Mouse (Mus musculus) liver, postnatal 0 days (tissue): ENCODE results near the gene Gm20388. TPM values are rescaled to one million over a fixed set of nuclear protein-coding genes. Genes with fewer than 3 reads are reported as not detected.

Experiments
- ATAC-seq: fragments of 200-750 bp; cut with Nextera tagmentation; 2 replicates; pipeline ENCODE4 v1.8.0; 2017; ENCODE audit warnings: mild to moderate bottlenecking, moderate library complexity
- DNase-seq: peaks from one replicate; pipeline ENCODE4 v3.0.0-alpha.2; 2016
- H3K27ac ChIP-seq: fragments of 300-500 bp; sonication (generic); 2 replicates; pipeline ENCODE4 v1.5.1; 2014; ENCODE audit warnings: antibody characterized with exemption, moderate library complexity, mild to moderate bottlenecking, low read depth
- H3K27me3 ChIP-seq: fragments of 300-500 bp; sonication (generic); 2 replicates; pipeline ENCODE4 v1.6.1; 2014; ENCODE audit warnings: low read length, control low read depth, mixed read lengths; ENCODE audit not compliant: insufficient read depth
- H3K36me3 ChIP-seq: fragments of 300-500 bp; sonication (generic); replicated peaks from 2 replicates; pipeline ENCODE4 v1.6.1; 2014; ENCODE audit warnings: mild to moderate bottlenecking, control low read depth, low read length, moderate library complexity, mixed read lengths; ENCODE audit not compliant: insufficient read depth
- H3K4me1 ChIP-seq: fragments of 300-500 bp; sonication (generic); 2 replicates; pipeline ENCODE4 v1.6.1; 2014; ENCODE audit warnings: antibody characterized with exemption, mild to moderate bottlenecking, control low read depth; ENCODE audit not compliant: insufficient read depth
- H3K4me2 ChIP-seq: fragments of 300-500 bp; sonication (generic); 2 replicates; pipeline ENCODE4 v1.6.1; 2014; ENCODE audit warnings: low read depth, mild to moderate bottlenecking, low read length, moderate library complexity, mixed read lengths
- H3K4me3 ChIP-seq: fragments of 300-500 bp; sonication (generic); 2 replicates; pipeline ENCODE4 v1.5.1; 2014; ENCODE audit warnings: low read depth, low read length
- H3K9ac ChIP-seq: fragments of 300-500 bp; sonication (generic); replicated peaks from 2 replicates; pipeline ENCODE4 v1.6.1; 2014; ENCODE audit warnings: mild to moderate bottlenecking, moderate library complexity
- H3K9me3 ChIP-seq: fragments of 300-500 bp; sonication (generic); 2 replicates; pipeline ENCODE4 v1.6.1; 2016; ENCODE audit warnings: mild to moderate bottlenecking, control low read depth, low read length, mixed read lengths
- CTCF ChIP-seq: sonication (generic); IDR thresholded peaks from 2 replicates; pipeline ENCODE4 v1.5.1; 2016; ENCODE audit warnings: antibody characterized with exemption, low read depth
- EP300 ChIP-seq: IDR thresholded peaks from 2 replicates; pipeline ENCODE4 v1.6.1; 2016; ENCODE audit warnings: antibody characterized with exemption, low read depth, mild to moderate bottlenecking
- WGBS: fragments of 180-500 bp; shearing (Covaris S2); extraction: QIAGEN DNeasy Blood & Tissue Kit; methylation state at CpG from one replicate; pipeline ENCODE4 v1.1.7; 2014; ENCODE audit not compliant: insufficient replicate concordance; 5-methylcytosine and 5-hydroxymethylcytosine counted together
- polyA plus RNA-seq: library from polyadenylated mRNA; unstranded; fragments of >200 nt; fragmentation: Nextera tagmentation; extraction: Ambion mirVana; gene quantifications from 2 replicates; pipeline ENCODE4 v1.2.1, GENCODE M21; 2015

Gm20388 gene
- polyA plus RNA-seq, 1 experiment from 2014 or later, result not detected

GRCm38 (mm10) chr8:120724816-120725575, 814.4 kb downstream of the Gm20388 start:
- Histone ChIP-seq H3K4me3 (no peak overlapping the region), H3K9me3 (0 out of 2 replicates have a peak, but pooled peaks cover 3% of the 10 kb centered on the region), H3K9ac (no peak overlapping the region), H3K27ac (peak overlapping the region; percentile 25; the same call in 1 of the 2 replicates), H3K36me3 (no peaks in the 10 kb centered on the region), H3K4me1 (peaks cover 13% of the 10 kb centered on the region; the same call in 1 of the 2 replicates), H3K27me3 (no peaks in the 10 kb centered on the region), H3K4me2 (no peak overlapping the region)
- TF ChIP-seq EP300 (no peak), CTCF (no peak)
- 39% methylated on average over 17 of the region's 17 CpGs for WGBS
- ATAC-seq (peak; percentile 59), DNase-seq (no peak)

DNA sequence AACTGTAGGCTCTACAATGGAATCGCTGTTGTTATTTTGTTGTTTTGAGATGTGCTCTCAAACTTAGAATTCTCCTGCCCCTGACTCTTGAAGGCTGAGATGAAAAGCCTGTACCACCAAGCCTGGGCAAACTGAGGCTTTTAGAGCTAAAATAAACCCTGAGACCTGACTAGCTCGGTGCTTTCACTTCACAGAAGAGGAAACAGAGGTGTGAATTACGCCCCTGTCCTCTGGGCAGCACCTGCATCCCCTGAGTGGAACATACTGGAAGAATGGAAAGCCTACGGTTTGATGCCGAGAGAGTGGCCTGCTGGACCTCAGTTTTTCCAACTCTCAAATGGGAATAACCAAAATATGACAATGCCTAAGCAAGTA, 814.9 kb downstream of the Gm20388 start:
- no peak overlapping the region for H3K4me3 ChIP-seq
- H3K36me3 ChIP-seq, result no peaks in the 10 kb centered on the region
- DNase-seq (no peak), ATAC-seq (no peak)
- no peaks in the 10 kb centered on the region for H3K27me3 ChIP-seq
- peaks cover 16% of the 10 kb centered on the region; the same call in 1 of the 2 replicates for H3K4me1 ChIP-seq
- TF ChIP-seq CTCF, result no peak
- TF ChIP-seq EP300, result no peak
- peak overlapping the region; percentile 46 for H3K27ac ChIP-seq
- 57% methylated on average over 5 of the region's 5 CpGs for WGBS
- H3K9ac ChIP-seq, result no peak overlapping the region
- H3K9me3 ChIP-seq, result 0 out of 2 replicates have a peak, but pooled peaks cover 3% of the 10 kb centered on the region
- no peak overlapping the region for H3K4me2 ChIP-seq

- H3K27ac ChIP-seq, result peak overlapping the region; percentile 46
- 0 out of 2 replicates have a peak, but pooled peaks cover 3% of the 10 kb centered on the region for H3K9me3 ChIP-seq
These were observed 815.4 kb downstream of the Gm20388 start for GRCm38 (mm10) chr8:120726051-120726450.

DNA sequence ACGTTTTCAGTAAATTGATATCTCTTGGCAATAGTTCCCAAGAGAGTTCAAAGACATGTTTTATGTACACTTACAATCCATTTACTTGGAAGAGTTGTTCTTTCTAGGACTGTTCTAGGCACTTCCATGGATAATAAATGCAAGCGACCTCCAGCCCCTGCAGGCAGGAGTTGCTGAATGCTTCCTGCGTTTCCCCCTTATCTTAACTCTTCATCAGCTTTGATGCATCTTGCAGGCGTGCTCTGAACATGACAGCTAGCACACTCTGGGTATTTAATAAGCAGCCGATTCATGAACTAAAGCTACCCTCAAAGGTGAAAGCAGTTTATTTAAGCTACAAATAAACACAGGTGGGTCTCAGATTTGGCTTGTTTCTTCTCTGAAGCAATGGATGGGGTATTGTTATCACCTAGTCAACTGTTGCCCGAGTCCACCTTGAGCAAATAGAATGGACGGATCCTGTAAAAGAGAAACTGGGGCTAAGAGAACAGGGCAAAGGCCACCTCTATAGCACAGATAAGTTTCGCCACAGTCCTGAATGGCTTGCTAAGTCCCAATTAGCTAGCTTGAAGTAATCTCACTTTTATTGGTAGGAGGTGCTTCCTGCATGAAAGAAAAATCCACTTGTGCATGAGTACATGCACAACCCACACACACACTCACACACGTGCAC, 818.0 kb downstream of the Gm20388 start:
- no peak for TF ChIP-seq EP300
- no peak for TF ChIP-seq CTCF
- H3K36me3 ChIP-seq, result no peaks in the 10 kb centered on the region
- H3K9me3 ChIP-seq, result no peaks in the 10 kb centered on the region
- WGBS, result 45% methylated on average over 9 of the region's 9 CpGs
- DNase-seq, result no peak
- H3K4me2 ChIP-seq, result no peak overlapping the region
- no peak overlapping the region for H3K27ac ChIP-seq
- H3K9ac ChIP-seq, result no peak overlapping the region
- H3K4me1 ChIP-seq, result peaks cover 16% of the 10 kb centered on the region; the same call in 1 of the 2 replicates
- H3K4me3 ChIP-seq, result no peak overlapping the region
- H3K27me3 ChIP-seq, result no peaks in the 10 kb centered on the region
- peak; percentile 87 for ATAC-seq

More at GRCm38 (mm10) chr8:120726051-120726450, 815.4 kb downstream of the Gm20388 start:
- Histone ChIP-seq H3K4me1 (peaks cover 16% of the 10 kb centered on the region; the same call in 1 of the 2 replicates), H3K27me3 (no peaks in the 10 kb centered on the region), H3K9ac (no peak overlapping the region), H3K36me3 (no peaks in the 10 kb centered on the region), H3K4me2 (no peak overlapping the region), H3K4me3 (no peak overlapping the region)
- no peak for DNase-seq
- TF ChIP-seq CTCF (no peak), EP300 (no peak)
- WGBS, result 42% methylated on average over 5 of the region's 5 CpGs
- no peak for ATAC-seq

DNA sequence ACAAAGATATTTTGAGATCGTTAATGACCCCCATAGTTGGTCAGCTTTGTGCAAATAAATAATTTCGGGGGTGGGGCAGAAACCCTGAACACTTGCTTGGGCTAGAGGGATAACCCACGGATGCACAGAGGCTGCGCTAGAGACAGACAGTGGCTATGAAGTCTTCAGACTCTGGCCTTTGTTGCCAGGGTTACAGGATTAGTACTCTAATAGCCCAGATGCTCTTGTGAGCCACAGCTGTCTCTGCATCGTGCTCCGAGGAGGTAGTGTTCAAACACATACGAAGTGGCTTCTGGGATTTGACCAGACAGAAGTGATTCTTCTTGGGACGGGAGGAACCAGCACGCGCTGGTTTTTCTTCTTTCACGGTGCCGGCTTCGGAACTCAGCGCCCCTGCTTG, 820.9 kb downstream of the Gm20388 start:
- H3K4me1 ChIP-seq, result peaks cover 15% of the 10 kb centered on the region; the same call in 1 of the 2 replicates
- no peak overlapping the region for H3K27ac ChIP-seq
- no peaks in the 10 kb centered on the region for H3K9me3 ChIP-seq
- H3K4me2 ChIP-seq, result no peak overlapping the region
- 63% methylated on average over 14 of the region's 14 CpGs for WGBS
- peaks cover 10% of the 10 kb centered on the region; the same call in 1 of the 2 replicates for H3K27me3 ChIP-seq
- ATAC-seq (no peak), DNase-seq (no peak)
- H3K9ac ChIP-seq, result no peak overlapping the region
- H3K36me3 ChIP-seq, result no peaks in the 10 kb centered on the region
- no peak for TF ChIP-seq EP300
- TF ChIP-seq CTCF, result no peak
- H3K4me3 ChIP-seq, result no peak overlapping the region

DNA sequence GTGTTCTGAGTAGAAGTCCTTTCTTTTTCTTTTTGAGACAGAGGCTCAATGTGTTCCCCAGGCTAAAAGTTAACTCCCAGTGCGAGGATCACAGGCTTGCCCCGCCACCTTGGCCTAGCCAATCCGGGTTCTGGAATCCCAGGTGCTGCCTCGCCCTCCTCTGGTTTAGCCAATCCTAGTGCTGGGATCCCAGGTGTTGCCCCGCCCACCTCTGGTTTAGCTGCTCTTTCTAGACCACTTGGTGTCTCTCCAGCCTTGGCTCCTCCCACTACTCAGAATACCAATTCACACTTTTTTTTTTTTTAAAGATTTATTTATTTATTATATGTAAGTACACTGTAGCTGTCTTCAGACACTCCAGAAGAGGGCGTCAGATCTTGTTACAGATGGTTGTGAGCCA, 821.4 kb downstream of the Gm20388 start:
- no peak overlapping the region for H3K4me2 ChIP-seq
- WGBS, result 68% methylated on average over 5 of the region's 6 CpGs

More for the DNA sequence above, 821.4 kb downstream of the Gm20388 start:
- TF ChIP-seq CTCF, result no peak
- TF ChIP-seq EP300, result no peak
- no peak overlapping the region for H3K27ac ChIP-seq
- DNase-seq (no peak), ATAC-seq (no peak)
- H3K9me3 ChIP-seq, result no peaks in the 10 kb centered on the region
- H3K4me1 ChIP-seq, result peaks cover 15% of the 10 kb centered on the region; the same call in 1 of the 2 replicates
- H3K36me3 ChIP-seq, result no peaks in the 10 kb centered on the region
- H3K4me3 ChIP-seq, result no peak overlapping the region
- H3K9ac ChIP-seq, result no peak overlapping the region
- H3K27me3 ChIP-seq, result peaks cover 11% of the 10 kb centered on the region; the same call in 1 of the 2 replicates
